Mouse (Mus musculus): ENCODE measurements around the gene Olfr1336.

- peak; percentile 21; the same call in 1 of the 2 replicates for TF ChIP-seq EP300 (IDR thresholded peaks at IDR 0.05; ENCODE audit: low read depth)
- no peak for TF ChIP-seq CTCF (IDR thresholded peaks at IDR 0.05; ENCODE audit: low read depth)
Observed at GRCm38 (mm10) chr7:6410043-6410442, 45.9 kb upstream of the Olfr1336 start, which contains the start of gene Gm20715.

Measured in liver, embryonic 14.5 days (tissue).